Mouse (Mus musculus) granulocyte monocyte progenitor cell, adult 5-6 weeks (primary cell): Measurements from ENCODE around the gene Rbm19. TPM values are rescaled to one million over a fixed set of nuclear protein-coding genes. Genes with fewer than 3 reads are reported as not detected.

Experiments used
- ATAC-seq: replicated peaks from 2 replicates; pipeline ENCODE4 v1.8.0; 2016; ENCODE audit warnings: mild to moderate bottlenecking, moderate TSS enrichment, inconsistent platforms; ENCODE audit not compliant: poor library complexity, severe bottlenecking
- total RNA-seq, 2 experiments: library from RNA; stranded (forward) in 1 of 2; stranded (reverse) in 1 of 2; fragments of 200-712, 200-1000 nt in 1 of 2; fragments of >200 nt in 1 of 2; fragmentation: Nextera tagmentation in 1 of 2; gene quantifications; 2 replicates each; pipeline ENCODE4 v1.2.3; 2014 to 2017

Rbm19 gene
- total RNA-seq, 2 experiments from 2014 or later, result 18.3 to 31.1 TPM

DNA sequence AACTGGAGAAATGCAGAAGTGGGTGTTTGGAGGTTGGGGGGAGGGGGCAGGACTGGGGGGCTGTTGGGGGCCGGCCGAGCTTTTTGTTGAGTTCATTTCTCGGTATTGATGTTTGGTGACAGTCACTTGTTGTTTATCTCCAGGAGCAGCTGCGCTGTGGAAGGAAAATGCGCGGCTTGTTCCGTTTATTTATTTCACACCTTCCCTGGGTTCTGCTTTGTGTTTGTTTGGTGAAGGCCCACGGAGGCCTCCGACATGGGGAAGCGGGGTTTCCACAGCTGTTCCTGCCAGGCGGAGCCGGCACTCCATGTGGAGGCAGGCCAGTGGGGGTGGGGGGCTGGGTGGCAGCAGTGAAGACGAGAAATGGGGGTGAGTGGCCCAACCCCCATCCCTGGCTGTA lies 78.7 kb downstream of the Rbm19 start:
- no peak; the same call in 1 of the 2 replicates for ATAC-seq

- no peak for ATAC-seq
Observed at GRCm38 (mm10) chr5:120196879-120197278, 80.6 kb downstream of the Rbm19 start.

- ATAC-seq, result no peak
Observed at GRCm38 (mm10) chr5:120197813-120198387, 81.6 kb downstream of the Rbm19 start.

DNA sequence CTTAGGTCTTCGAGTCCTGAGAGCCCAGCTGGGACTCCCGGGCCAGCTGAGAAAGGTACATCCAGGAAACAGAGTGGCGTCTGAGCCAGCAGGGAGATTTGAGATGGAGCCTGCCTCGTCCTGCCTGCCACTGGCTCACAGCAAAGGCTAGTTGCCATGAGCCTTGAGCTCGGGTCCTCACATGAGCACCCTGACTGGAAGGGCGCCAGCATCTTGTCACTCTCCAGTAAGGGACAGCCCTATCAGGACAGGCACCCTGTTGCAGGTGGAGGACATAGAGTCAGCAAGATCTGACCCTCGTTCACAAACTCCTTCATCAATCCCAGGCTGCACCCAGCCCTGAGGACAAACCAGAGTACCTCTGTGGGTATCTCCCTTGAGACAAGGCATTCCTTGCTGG lies 83.6 kb downstream of the Rbm19 start:
- no peak for ATAC-seq

DNA sequence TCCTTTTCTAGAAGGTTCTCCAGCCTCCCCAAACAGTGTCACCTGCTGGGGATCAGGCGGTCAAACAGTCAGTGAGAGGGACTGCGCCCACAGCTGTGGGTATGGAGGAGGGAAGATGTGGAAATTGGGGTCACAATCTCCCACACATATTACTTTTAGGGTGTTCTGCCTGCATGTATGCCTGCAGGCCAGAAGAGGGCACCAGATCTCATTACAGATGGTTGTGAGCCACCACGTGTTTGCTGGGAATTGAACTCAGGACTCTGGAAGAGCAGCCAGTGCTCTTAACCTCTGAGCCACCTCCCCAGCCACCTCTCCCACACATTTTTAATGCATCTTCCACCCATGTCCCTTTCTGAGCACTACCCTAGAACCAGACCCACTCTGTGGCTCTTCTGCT lies 88.1 kb downstream of the Rbm19 start:
- no peak for ATAC-seq

GRCm38 (mm10) chr5:120206313-120206943 lies 90.2 kb downstream of the Rbm19 start:
- ATAC-seq, result no peak

GRCm38 (mm10) chr5:120207492-120207891 lies 91.2 kb downstream of the Rbm19 start:
- no peak for ATAC-seq

DNA sequence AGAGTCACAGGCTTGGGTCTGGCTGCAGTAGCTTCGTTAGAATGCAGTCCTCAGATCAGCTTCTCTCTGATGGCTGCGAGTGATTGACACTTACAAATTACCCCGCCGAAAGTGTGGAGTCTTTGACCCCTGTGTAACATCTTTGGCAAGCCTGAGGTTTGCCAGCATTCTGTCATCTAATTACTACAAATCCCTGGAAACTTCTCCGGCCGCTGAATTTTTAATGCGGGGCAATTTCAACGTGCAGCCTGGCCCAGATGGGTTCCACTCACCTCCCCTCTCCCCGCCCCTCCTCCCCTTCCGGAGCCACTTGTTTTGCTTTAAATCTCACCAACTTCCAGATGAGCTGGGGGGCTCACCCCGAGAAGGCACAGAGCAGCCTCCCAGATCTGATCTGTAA lies 94.4 kb downstream of the Rbm19 start:
- no peak for ATAC-seq

DNA sequence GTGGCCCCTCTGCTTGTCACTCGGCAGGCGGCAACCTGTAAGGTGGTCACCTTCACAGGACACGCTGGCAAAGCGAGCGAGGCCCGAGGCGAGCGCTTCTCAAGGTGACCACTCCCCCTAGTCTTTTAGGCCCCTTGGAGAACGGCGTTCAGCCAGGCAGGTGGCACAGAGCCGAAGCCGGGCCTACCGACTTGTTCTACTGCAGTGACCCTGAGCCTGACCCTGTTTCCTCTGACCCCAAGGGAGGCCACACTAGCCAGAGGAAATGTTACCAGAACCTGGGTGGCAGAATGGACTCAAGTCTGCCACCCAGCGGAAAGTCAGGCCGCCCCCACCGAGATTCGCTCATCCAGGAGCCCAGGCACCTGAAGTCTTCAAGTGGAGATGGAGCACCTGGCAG lies 94.9 kb downstream of the Rbm19 start:
- no peak for ATAC-seq

DNA sequence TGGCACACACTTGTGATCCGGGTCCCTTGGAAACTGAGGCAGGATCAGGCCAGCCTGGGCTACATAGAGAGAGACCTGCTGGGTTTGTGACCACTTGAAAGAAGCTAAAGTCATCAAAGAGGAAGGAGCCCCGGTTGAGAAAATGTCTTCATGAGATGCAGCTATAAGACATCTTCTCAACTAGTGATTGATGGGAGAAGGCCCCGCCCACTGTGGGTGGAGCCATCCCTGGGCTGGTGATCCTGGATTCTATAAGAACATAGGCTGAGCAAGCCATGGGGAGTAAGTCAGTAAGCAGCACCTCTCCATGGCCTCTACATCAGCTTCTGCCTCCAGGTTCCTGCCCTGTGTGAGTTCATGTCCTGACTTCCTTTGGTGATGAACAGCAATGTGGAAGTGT lies 98.2 kb downstream of the Rbm19 start:
- no peak for ATAC-seq

GRCm38 (mm10) chr5:120221216-120221615 lies 105.0 kb downstream of the Rbm19 start:
- no peak for ATAC-seq

- no peak for ATAC-seq
Observed at GRCm38 (mm10) chr5:120225383-120225782, 109.1 kb downstream of the Rbm19 start.

GRCm38 (mm10) chr5:120228613-120229409 lies 112.5 kb downstream of the Rbm19 start:
- no peak for ATAC-seq

DNA sequence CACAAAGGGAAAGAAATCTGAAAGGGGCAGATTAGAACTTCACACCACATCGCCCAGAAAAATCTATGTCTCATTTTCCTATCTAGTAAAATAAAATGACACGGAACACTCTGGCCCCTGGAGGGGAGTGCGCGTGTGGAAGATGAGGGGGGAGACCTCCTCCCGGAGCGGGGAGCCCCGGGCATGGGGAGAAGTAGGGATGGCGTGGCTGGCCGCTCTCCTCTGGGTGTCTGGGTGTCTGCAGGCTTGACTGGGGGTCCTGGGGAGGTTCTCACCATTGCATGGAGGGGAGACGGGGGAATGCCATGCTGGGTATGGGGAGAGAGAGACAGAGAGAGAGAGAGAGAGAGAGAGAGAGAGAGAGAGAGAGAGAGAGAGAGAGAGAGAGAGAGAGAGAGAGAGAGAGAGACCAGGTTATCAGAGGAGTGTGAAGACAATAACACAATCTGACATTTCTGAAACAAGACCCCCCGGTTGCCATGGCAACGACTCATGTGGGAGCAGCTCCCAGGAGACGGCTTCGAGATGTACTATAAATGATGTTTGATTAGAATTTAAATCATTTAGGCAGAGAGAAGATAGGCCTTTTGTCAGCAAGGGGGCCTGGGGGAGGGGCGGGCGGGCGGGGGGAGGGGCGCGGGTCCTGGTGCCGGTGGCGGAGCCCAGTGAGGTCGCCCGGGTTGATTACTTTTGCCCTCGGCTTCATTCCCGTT lies 115.3 kb downstream of the Rbm19 start:
- ATAC-seq, result no peak

DNA sequence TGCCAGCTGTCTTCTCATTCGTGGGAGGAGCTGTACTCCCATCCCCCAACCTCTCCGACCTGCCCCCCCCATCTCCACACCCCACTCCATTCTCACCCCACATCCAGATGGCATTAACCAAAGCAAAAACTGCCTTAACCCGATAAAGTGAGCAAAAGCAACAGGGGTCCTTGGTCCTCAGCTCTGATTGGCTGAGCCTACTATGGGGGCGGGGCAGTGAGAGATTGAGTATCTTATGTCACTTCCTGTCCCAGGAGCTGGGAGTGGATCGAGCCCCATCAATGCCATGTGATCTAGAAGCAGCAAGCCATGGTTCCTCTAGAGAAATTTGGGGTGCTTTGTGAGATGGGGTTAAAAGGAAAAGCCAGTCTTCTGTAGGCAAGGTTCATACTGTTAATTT lies 118.9 kb downstream of the Rbm19 start:
- no peak for ATAC-seq

- no peak for ATAC-seq
Observed at GRCm38 (mm10) chr5:120235571-120235970, 119.3 kb downstream of the Rbm19 start.

DNA sequence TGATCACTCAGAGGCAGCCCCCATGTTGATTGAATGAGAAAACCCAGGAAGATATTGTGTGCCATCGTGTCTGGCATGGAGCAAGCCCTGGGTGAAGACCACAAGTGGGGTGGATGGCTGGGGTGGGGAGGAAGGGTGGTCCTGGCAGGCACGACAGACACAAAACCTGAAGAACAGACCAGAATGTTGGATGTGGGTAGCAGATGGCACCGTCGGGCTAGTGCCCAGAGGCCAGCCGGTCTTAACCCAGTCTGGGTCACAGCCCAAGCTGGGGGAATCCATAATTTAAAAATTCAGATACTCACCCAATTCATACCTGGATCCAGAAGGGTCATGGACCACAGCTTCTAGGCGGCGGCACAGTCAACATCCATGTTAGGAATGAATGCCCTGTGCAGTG lies 123.8 kb downstream of the Rbm19 start:
- ATAC-seq, result no peak

DNA sequence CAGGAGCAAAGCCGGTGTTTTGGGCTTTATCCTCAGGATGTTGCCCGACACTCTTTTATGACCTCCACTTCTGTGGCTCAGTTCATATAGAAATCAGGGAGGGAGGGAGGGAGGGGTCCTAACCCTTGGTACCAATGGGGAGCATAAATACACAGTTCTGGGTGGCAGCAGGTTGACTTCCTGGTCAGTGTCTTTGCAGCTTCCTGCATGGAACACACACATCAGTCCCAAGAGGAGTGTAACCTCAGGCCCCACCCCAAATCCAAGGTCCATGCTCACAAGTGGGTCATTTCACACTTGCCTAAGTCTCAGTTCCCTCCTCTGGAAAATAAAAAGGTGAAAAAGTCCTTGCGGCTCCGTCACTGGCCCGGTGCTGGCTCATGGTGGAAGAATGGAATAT lies 129.1 kb downstream of the Rbm19 start:
- no peak for ATAC-seq
